Mouse (Mus musculus) liver, postnatal 0 days (tissue): ENCODE data around the gene Camta1. TPM values are rescaled to one million over a fixed set of nuclear protein-coding genes. Genes with fewer than 3 reads are reported as not detected.

Experiments
- ATAC-seq: fragments of 200-750 bp; cut with Nextera tagmentation; 2 replicates; pipeline ENCODE4 v1.8.0; 2017; ENCODE audit warnings: mild to moderate bottlenecking, moderate library complexity
- DNase-seq: peaks from one replicate; pipeline ENCODE4 v3.0.0-alpha.2; 2016
- H3K27ac ChIP-seq: fragments of 300-500 bp; sonication (generic); 2 replicates; pipeline ENCODE4 v1.5.1; 2014; ENCODE audit warnings: antibody characterized with exemption, moderate library complexity, mild to moderate bottlenecking, low read depth
- H3K27me3 ChIP-seq: fragments of 300-500 bp; sonication (generic); 2 replicates; pipeline ENCODE4 v1.6.1; 2014; ENCODE audit warnings: low read length, control low read depth, mixed read lengths; ENCODE audit not compliant: insufficient read depth
- H3K36me3 ChIP-seq: fragments of 300-500 bp; sonication (generic); replicated peaks from 2 replicates; pipeline ENCODE4 v1.6.1; 2014; ENCODE audit warnings: mild to moderate bottlenecking, control low read depth, low read length, moderate library complexity, mixed read lengths; ENCODE audit not compliant: insufficient read depth
- H3K4me1 ChIP-seq: fragments of 300-500 bp; sonication (generic); 2 replicates; pipeline ENCODE4 v1.6.1; 2014; ENCODE audit warnings: antibody characterized with exemption, mild to moderate bottlenecking, control low read depth; ENCODE audit not compliant: insufficient read depth
- H3K4me2 ChIP-seq: fragments of 300-500 bp; sonication (generic); 2 replicates; pipeline ENCODE4 v1.6.1; 2014; ENCODE audit warnings: low read depth, mild to moderate bottlenecking, low read length, moderate library complexity, mixed read lengths
- H3K4me3 ChIP-seq: fragments of 300-500 bp; sonication (generic); 2 replicates; pipeline ENCODE4 v1.5.1; 2014; ENCODE audit warnings: low read depth, low read length
- H3K9ac ChIP-seq: fragments of 300-500 bp; sonication (generic); replicated peaks from 2 replicates; pipeline ENCODE4 v1.6.1; 2014; ENCODE audit warnings: mild to moderate bottlenecking, moderate library complexity
- H3K9me3 ChIP-seq: fragments of 300-500 bp; sonication (generic); 2 replicates; pipeline ENCODE4 v1.6.1; 2016; ENCODE audit warnings: mild to moderate bottlenecking, control low read depth, low read length, mixed read lengths
- CTCF ChIP-seq: sonication (generic); IDR thresholded peaks from 2 replicates; pipeline ENCODE4 v1.5.1; 2016; ENCODE audit warnings: antibody characterized with exemption, low read depth
- EP300 ChIP-seq: IDR thresholded peaks from 2 replicates; pipeline ENCODE4 v1.6.1; 2016; ENCODE audit warnings: antibody characterized with exemption, low read depth, mild to moderate bottlenecking
- WGBS: fragments of 180-500 bp; shearing (Covaris S2); extraction: QIAGEN DNeasy Blood & Tissue Kit; methylation state at CpG from one replicate; pipeline ENCODE4 v1.1.7; 2014; ENCODE audit not compliant: insufficient replicate concordance; 5-methylcytosine and 5-hydroxymethylcytosine counted together
- polyA plus RNA-seq: library from polyadenylated mRNA; unstranded; fragments of >200 nt; fragmentation: Nextera tagmentation; extraction: Ambion mirVana; gene quantifications from 2 replicates; pipeline ENCODE4 v1.2.1, GENCODE M21; 2015

Gene Camta1
- polyA plus RNA-seq, 1 experiment from 2014 or later, result 48.3 TPM

DNA sequence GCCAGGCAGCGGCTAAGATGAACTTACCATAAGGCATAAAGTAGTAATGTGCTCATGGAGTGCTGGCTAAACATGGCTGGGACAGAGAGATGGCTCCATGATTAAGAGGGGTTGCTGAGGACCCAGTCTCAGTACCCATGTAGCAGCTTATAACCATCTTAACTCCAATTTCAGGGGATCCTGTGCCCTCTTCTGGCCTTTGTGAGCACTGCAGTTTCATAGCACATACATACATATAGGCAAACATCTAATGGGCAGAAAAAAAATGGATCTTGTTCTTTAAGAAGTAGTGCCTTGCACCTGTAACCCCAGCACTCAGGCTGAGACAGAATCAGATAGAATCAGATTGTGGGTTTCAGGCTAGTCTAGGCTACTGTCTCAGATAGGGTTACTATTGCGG is 454.5 kb downstream of the Camta1 start:
- Histone ChIP-seq H3K4me2 (no peak overlapping the region), H3K9me3 (no peaks in the 10 kb centered on the region), H3K27ac (no peak overlapping the region), H3K27me3 (no peaks in the 10 kb centered on the region), H3K4me3 (no peak overlapping the region), H3K9ac (no peak overlapping the region), H3K36me3 (no peaks in the 10 kb centered on the region), H3K4me1 (no peaks in the 10 kb centered on the region)
- 78% methylated on average over 2 of the region's 2 CpGs for WGBS
- TF ChIP-seq CTCF, result no peak
- TF ChIP-seq EP300, result no peak
- DNase-seq (no peak), ATAC-seq (no peak)

DNA sequence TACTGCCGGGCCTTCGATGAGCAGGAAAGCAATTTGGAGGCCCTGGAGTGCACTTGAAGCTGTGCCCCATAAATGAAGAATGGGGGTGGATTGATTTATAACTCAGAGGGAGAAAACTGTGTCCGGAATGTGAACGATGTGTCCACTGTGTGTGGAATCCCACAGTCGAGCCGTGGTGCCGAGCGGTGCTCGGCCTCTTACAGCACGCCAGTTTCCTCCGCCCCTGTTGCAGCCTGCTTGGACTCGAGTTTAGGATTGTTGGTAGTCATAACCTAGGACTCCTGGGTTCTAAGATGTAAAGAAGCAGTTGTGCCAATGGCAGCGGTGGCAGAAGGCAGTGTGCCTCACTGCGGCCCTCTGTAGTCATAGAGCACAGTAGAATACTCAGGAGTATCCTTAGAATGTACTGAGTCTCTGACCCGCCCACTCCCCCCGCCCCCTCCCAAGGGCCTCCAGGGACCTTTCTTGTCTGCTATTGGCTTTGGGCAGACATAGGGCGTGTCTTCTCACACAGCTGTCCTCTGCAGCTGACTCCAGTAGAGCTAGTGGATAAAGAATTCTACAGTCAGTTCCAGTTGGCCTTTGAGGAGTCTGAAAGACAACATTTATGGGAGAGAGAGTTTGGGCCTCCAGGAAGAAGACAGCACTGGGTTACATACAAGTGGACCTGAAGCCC is 457.0 kb downstream of the Camta1 start:
- H3K4me1 ChIP-seq, result no peaks in the 10 kb centered on the region
- no peak overlapping the region for H3K4me3 ChIP-seq
- TF ChIP-seq EP300, result no peak
- no peaks in the 10 kb centered on the region for H3K36me3 ChIP-seq
- ATAC-seq (no peak), DNase-seq (no peak)
- no peaks in the 10 kb centered on the region for H3K9me3 ChIP-seq
- no peak overlapping the region for H3K4me2 ChIP-seq
- no peaks in the 10 kb centered on the region for H3K27me3 ChIP-seq
- 66% methylated on average over 17 of the region's 17 CpGs for WGBS
- no peak overlapping the region for H3K27ac ChIP-seq
- no peak overlapping the region for H3K9ac ChIP-seq

DNA sequence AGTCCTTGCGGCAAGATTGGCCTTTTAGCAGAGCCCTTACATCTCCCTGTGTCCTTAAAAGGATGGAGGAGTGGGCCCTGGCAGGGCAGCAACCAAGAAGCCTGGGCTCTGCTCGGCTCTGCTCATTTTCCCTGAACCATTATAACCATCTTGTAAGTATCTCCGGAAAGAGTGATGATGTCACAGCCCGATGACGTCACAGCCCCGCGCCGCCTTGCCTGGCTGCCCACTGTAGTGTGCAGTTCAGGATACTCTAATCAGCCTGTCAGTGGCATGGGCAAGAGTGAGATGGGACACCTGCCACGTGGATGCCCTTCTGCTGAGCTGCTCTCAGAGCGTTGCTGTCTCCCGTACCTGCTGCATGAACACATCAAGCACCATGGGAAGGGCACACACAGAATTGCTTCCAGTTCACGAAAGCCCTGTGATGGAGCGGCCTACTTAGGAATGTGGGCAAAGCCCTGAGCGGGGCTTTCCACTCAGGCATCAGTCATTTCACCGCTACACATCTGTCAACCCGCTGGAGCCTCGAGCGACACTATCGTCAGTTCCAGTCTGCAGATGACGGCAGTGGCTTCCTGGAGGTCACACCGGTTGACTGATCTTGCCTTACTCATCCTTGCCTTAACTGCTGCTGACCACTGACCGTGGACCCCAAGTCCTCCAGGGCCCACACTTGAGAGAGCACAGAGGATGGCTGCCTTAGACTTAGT is 459.8 kb downstream of the Camta1 start:
- DNase-seq (no peak), ATAC-seq (no peak)
- no peaks in the 10 kb centered on the region for H3K27me3 ChIP-seq
- no peak for TF ChIP-seq EP300
- no peak for TF ChIP-seq CTCF
- no peak overlapping the region for H3K9ac ChIP-seq
- no peak overlapping the region for H3K4me2 ChIP-seq
- no peak overlapping the region for H3K4me3 ChIP-seq
- no peaks in the 10 kb centered on the region for H3K4me1 ChIP-seq
- H3K36me3 ChIP-seq, result no peaks in the 10 kb centered on the region
- H3K27ac ChIP-seq, result no peak overlapping the region
- WGBS, result 84% methylated on average over 22 of the region's 22 CpGs
- H3K9me3 ChIP-seq, result no peaks in the 10 kb centered on the region

DNA sequence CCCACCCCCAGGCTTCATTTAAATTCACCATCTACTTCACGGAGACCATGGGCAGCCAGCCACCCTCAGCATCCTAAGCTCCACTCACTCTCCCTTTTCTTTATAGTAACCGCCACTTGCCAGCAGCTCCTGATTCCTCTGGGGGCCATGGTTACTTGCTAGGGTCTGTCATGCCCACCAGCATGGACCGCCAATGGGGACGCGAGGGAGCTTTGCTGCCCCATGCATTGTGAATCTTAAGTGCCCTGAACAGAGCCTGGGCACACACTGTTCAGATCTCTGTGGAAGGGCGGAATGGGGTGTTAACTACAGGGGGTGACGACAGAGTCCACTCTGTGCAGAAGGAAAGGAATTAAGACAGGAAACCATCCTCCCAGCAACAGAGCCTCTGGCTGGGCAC is 465.1 kb downstream of the Camta1 start:
- no peak for ATAC-seq
- WGBS, result 86% methylated on average over 7 of the region's 7 CpGs

DNA sequence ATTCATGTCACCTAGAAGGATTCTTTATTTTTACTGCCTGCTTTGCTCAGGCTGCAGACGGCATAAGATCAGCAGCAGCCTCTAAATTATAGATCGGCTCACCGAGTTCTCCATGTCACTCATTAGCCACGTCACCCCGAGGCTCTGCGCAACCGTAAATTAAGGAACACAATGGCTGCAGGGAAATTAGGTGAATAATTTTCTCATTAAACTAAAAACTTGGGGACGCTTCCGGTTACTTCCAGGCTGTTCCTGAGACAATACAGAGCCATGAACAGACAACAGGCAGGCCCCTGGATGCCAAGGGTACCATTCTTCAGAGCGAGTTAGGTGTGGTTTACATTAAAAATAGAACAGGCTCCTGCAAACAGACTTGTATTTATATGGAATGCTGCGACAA is 472.3 kb downstream of the Camta1 start:
- no peak overlapping the region for H3K9ac ChIP-seq

More for the DNA sequence above, 465.1 kb downstream of the Camta1 start:
- H3K4me1 ChIP-seq, result no peaks in the 10 kb centered on the region
- no peak overlapping the region for H3K4me2 ChIP-seq
- no peak for DNase-seq
- H3K27me3 ChIP-seq, result no peaks in the 10 kb centered on the region
- H3K9ac ChIP-seq, result no peak overlapping the region
- TF ChIP-seq CTCF (no peak), EP300 (no peak)
- no peak overlapping the region for H3K27ac ChIP-seq
- no peak overlapping the region for H3K4me3 ChIP-seq
- H3K36me3 ChIP-seq, result no peaks in the 10 kb centered on the region
- no peaks in the 10 kb centered on the region for H3K9me3 ChIP-seq

DNA sequence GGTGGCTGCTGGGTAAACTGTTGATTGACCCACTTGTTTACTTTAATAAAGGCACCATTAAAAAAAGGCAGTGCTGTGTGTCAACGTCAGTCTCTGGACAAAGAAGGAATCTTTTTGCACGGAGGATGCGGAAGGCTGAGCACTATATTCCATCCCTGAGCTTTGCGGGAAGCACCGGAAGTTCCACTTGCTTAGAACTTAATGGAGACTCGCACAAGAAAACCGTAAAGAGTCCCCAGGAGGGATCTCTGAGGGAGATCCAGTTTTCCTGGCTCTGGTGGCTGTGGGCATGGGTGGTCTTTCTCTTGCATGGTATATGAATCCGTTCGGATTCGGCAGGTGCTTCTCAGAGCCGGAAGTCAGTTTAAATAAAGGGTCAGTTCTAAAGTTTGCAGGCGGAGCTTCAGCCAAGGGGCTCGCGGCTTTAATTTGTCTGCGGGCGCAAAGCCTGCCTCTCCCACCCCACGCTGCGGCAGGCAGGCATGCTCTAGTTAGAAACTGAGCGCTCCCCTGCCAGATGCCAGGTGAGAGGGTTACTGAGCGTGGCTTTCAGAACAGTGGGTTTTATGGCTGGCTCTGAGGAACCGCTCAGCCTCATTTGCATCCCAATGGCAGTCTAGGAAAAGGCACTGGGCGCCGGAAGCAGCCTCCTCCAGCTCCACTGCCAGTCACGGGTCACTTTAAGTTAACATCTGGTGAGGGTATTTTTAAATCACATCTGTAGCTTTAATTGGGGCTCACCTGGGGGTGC is 474.8 kb downstream of the Camta1 start:
- TF ChIP-seq CTCF, result no peak
- TF ChIP-seq EP300, result no peak
- no peaks in the 10 kb centered on the region for H3K9me3 ChIP-seq
- no peaks in the 10 kb centered on the region for H3K27me3 ChIP-seq
- DNase-seq (no peak), ATAC-seq (no peak)
- H3K4me1 ChIP-seq, result 0 out of 2 replicates have a peak, but pooled peaks cover 2% of the 10 kb centered on the region
- H3K9ac ChIP-seq, result peak overlapping the region; percentile 38; the same call in 1 of the 2 replicates
- peak overlapping the region; percentile 72 for H3K4me2 ChIP-seq
- H3K4me3 ChIP-seq, result peak overlapping the region; percentile 40
- WGBS, result 4% methylated on average over 24 of the region's 24 CpGs
- no peak overlapping the region for H3K27ac ChIP-seq
- H3K36me3 ChIP-seq, result no peaks in the 10 kb centered on the region

More for the DNA sequence above, 472.3 kb downstream of the Camta1 start:
- Histone ChIP-seq H3K9me3 (no peaks in the 10 kb centered on the region), H3K27ac (no peak overlapping the region), H3K4me1 (0 out of 2 replicates have a peak, but pooled peaks cover 2% of the 10 kb centered on the region), H3K36me3 (no peaks in the 10 kb centered on the region), H3K27me3 (no peaks in the 10 kb centered on the region), H3K4me2 (no peak overlapping the region), H3K4me3 (no peak overlapping the region)
- ATAC-seq (no peak), DNase-seq (no peak)
- WGBS, result 79% methylated on average over 11 of the region's 11 CpGs
- TF ChIP-seq EP300 (no peak), CTCF (no peak)
